Mouse (Mus musculus) frontal cortex, postnatal 10 days (tissue): Measurements from ENCODE around the gene Rtn4rl1.

Experiments
- DNase-seq, 2 experiments: peaks; one replicate each; pipeline ENCODE4 v3.0.0; 2022; ENCODE audit warnings: low spot score in 2 of 2, mixed read lengths in 1 of 2

Gene Rtn4rl1

GRCm38 (mm10) chr11:75193256-75194071, at the start of gene Rtn4rl1:
Rtn4rl1 (plus strand) TSS chr11:75193783.
- DNase-seq: peak in 1 of 2 experiments; percentile 71

- DNase-seq: no peak
These were observed 47.7 kb upstream of the Rtn4rl1 start for GRCm38 (mm10) chr11:75145841-75146240.

- DNase-seq: no peak
These were observed 46.3 kb upstream of the Rtn4rl1 start for GRCm38 (mm10) chr11:75147106-75147845.

GRCm38 (mm10) chr11:75147846-75148168, 45.8 kb upstream of the Rtn4rl1 start:
- no peak for DNase-seq

GRCm38 (mm10) chr11:75148332-75149035, 45.1 kb upstream of the Rtn4rl1 start:
- no peak for DNase-seq

- DNase-seq: no peak
These were observed 43.2 kb upstream of the Rtn4rl1 start for GRCm38 (mm10) chr11:75150346-75150745.

GRCm38 (mm10) chr11:75152603-75153557, 40.7 kb upstream of the Rtn4rl1 start:
- DNase-seq: no peak

- DNase-seq: no peak
These were observed 39.5 kb upstream of the Rtn4rl1 start for GRCm38 (mm10) chr11:75154053-75154585.

- DNase-seq: no peak
These were observed 37.6 kb upstream of the Rtn4rl1 start for GRCm38 (mm10) chr11:75155985-75156384.

GRCm38 (mm10) chr11:75156416-75156815, 37.2 kb upstream of the Rtn4rl1 start:
- DNase-seq: no peak

GRCm38 (mm10) chr11:75157037-75157436, 36.5 kb upstream of the Rtn4rl1 start:
- no peak for DNase-seq

- DNase-seq: no peak
These were observed 35.7 kb upstream of the Rtn4rl1 start for GRCm38 (mm10) chr11:75157901-75158300.

- no peak for DNase-seq
These were observed 35.2 kb upstream of the Rtn4rl1 start for GRCm38 (mm10) chr11:75158432-75158831.

- no peak for DNase-seq
These were observed 34.0 kb upstream of the Rtn4rl1 start for GRCm38 (mm10) chr11:75159564-75159963.

GRCm38 (mm10) chr11:75160954-75161353, 32.6 kb upstream of the Rtn4rl1 start:
- no peak for DNase-seq

- DNase-seq: no peak
These were observed 32.1 kb upstream of the Rtn4rl1 start for GRCm38 (mm10) chr11:75161417-75162008.

- DNase-seq: peak in 1 of 2 experiments; percentile 4
These were observed 30.9 kb upstream of the Rtn4rl1 start for GRCm38 (mm10) chr11:75162591-75163080.

GRCm38 (mm10) chr11:75163379-75163778, 30.2 kb upstream of the Rtn4rl1 start:
- DNase-seq: peak in 1 of 2 experiments; percentile 6

- DNase-seq: peak in 1 of 2 experiments; percentile 4
These were observed 29.5 kb upstream of the Rtn4rl1 start for GRCm38 (mm10) chr11:75164051-75164450.

GRCm38 (mm10) chr11:75164750-75165149, 28.8 kb upstream of the Rtn4rl1 start:
- DNase-seq: no peak
